Mouse (Mus musculus): ENCODE measurements around the gene Mtus2.

Mtus2 gene

DNA sequence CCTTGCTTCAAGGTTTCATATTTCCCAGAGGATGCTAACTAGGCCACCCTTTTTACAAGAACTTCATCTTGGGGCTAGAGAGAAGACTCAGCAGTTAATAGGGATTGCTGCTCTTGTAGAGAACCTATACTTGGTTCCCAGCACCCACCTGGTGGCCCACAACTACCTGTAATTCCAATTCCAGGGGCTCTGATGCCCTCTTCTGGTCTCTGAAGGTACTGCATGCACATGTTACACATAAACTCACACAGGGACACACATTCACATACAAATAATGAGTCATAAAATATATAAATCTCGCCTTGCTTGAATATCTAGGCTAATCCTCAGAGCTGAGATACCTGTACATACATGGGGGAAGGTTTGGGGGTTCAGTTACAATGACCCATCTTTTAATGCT, 228.8 kb downstream of the Mtus2 start:
- DNase-seq (ENCODE audit: low read depth) = no peak

DNA sequence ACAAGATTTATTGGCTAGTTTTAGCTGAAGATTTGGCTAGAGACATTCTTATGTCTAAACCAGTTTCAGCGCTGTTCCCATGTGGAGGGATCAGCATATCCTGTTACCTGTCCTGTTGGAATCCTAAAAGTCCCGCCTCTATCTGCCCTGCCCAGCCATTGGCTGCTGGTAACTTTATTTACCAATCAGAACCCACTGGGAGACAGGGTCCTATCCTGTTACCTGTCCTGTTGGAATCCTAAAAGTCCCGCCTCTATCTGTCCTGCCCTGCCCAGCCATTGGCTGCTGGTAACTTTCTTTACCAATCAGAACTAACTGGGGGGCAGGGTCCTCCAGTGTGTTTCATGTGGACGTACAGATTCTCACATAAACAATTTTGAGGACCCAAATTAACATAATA, 234.3 kb downstream of the Mtus2 start:
- no peak for DNase-seq (ENCODE audit: low read depth)

DNA sequence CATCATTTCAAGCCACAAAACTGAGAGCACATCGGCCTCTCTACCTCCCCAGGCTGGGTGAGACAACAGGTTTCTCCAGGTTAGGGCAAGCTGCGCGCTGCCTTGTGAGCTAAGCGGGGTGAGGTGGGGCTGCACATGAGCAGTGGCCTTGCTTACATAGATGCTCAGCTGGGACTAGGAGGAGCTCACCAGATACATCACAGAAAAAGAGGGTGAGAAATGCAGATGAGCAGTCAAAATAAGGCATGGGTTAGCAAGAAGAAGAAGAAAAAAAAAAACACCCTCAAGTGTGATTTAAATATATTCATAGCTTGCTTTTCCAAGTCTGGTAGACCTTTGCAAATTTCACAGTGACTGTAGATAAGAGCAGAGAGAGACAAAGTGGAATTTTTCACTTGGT, 254.7 kb downstream of the Mtus2 start:
- no peak for DNase-seq (ENCODE audit: low read depth)

DNA sequence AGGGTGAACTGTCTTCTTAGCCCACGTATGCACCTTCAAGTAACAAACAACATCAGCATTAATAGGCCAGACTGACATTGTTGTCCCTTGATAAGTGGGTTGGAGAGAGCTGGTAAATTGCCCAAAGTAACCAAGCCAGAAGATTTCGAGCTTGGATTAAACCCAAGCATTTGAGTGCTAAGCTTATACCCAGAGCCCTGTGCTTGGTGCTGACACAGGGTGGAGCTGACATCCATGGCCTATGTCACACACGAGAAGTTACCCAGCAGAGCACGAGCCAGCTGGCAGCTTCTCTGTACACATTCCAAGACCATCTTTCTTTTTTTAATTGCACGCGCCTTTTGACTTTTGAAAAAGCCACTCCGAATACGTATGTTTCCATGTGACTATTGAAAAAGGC, 259.7 kb downstream of the Mtus2 start:
- no peak for DNase-seq (ENCODE audit: low read depth)

DNA sequence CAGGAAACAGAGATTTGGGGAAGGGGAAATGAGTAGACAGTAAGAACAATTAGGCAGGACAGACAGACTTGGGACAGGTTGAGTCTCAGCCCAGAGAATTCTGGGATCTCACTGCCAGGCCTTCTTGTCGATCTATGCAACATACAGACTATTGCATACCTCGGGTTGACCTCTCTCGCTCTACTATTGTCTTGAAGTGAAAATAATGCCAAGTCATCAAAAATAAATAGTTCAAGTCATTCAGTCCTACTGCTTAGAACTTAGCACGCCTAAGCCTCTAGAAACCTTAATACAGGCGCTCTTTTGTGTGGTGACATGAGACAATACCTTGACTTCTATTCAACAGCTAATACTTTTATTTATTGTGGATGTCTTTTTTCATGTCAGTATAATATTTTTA, 265.8 kb downstream of the Mtus2 start:
- no peak for DNase-seq (ENCODE audit: low read depth)

DNA sequence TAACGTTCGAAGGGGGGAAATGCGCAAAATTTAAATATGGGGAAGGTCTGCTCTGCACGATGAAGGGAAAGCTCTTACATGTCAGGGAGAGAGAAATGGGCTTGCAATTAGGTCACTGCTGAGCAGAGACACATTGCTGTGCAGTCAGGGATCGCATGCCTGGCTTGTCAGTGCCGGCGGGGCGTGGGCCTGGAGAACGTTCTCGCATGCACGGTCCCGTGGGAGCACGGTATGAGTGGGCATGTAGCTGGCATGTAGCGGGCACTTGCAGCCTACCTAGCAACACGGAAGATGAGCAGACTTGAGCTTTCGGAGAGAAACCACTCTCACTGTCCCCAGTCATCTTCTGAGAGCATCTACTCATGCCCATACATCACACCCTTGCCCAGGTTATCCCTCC, 266.9 kb downstream of the Mtus2 start:
- no peak for DNase-seq (ENCODE audit: low read depth)

DNA sequence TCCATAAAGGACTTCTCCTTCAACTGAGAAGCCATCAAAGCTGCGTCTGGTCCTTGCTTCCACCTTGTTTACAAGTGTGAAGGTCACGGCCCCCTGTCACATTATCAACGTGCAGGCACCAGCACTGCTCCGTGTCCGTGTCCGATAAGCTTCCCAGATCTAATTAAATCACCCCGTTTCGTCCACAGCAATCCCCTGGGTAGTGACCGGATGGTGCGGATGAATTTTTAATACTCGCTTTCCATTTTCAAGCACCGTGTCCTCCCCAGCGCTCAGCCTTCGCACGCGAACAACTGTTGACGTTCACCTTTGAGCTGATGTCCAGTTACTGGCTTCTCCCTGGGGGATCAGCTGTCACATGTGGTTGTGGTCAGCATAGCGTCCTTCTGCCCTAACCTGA, 276.6 kb downstream of the Mtus2 start:
- no peak for DNase-seq (ENCODE audit: low read depth)

DNA sequence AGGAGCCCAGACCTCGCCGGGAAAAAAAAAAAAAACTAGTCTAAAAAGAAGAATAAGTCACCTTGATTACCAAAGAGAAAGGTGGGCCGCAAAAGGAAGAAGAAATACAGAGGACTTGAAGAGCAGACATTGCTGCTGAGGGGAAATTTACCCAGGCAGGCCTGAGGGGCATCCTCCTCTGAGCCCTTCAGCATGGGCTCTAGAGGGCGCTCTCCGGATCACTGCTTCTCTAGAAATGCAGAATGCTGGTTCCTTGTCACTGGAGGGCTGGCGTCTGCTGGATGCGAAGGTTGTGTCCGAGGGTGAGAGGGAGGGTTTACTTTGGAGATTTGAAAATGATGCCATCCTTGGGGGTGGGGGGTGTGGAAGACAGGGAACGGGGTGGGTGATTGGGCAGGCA, 279.5 kb downstream of the Mtus2 start:
- no peak for DNase-seq (ENCODE audit: low read depth)

DNA sequence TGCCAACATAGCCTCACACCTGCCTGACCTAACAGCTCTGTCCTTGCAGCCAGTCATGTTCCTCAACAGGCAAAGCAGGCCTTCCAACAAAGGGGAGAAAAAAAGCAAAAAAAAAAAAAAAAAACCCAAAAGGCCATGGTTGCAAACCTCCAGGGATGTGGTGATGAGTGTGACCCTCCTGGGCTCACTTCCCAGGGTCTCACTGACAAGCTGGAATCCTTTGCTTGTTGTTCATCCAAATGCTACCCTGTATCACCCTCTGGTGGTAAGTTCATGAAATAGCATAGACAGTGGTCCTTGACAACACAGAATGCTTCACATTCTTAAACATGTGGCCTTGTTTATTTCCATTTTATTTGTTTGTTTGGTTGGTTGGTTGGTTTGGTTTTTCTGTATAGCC, 281.9 kb downstream of the Mtus2 start:
- no peak for DNase-seq (ENCODE audit: low read depth)

DNA sequence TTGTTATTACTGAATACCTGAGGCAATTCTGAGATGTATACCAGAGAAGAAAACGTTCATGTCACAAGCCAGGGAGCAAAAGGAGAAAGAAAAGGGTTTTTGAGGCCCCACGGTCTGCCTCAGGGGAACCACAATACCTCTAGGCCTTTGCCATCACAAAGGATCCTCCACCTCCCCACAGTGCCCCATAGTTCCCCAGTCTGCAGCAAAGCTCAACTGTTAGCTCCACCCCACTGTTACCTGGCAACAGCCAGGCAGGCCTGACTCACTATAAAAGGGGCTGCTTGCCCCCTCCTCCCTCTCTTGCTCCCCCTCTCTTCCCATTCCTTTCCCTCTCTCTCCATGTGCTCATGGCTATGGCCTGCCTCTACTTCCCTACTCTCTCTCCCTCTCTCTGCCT, 282.6 kb downstream of the Mtus2 start:
- DNase-seq (ENCODE audit: low read depth) = no peak

DNA sequence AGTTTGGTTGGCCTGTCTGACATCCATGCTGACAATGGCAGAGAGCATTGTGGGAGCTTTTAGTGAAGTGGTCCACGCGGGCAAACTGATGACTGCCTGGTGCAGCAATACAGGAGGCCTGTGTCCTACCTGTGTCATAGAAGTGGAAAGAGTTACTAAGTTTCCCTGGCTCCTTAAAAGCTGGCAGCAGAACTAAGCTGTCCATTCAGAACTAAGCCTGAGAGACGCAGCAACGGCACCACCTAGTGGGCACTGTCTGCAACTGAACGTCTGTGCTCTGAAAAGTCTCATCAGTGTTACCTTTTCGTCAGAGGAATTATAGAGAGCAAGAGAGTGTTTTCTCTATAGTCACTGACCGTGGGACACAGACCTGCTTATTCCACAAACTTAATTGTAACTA, 284.8 kb downstream of the Mtus2 start:
- DNase-seq (ENCODE audit: low read depth) = peak; percentile 45

DNA sequence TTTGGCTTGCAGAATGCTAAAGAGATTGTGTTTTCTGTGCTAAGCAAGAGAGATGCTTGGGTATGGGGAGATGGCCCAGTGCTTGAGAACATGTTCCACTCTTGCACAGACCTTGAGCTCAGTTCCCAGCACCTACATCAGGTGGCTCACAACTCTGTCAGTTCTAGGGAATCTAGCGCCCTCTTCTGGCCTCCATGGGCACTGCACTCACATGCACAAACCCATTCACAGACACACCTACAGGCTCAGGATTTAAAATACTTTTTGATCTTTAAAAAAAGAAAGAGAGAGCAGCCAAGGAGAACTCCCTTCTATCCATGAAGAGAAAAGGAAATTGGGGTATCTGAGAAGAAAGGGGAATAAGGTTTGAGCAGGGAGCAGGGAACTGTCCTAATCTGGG, 287.4 kb downstream of the Mtus2 start:
- DNase-seq (ENCODE audit: low read depth) = no peak

DNA sequence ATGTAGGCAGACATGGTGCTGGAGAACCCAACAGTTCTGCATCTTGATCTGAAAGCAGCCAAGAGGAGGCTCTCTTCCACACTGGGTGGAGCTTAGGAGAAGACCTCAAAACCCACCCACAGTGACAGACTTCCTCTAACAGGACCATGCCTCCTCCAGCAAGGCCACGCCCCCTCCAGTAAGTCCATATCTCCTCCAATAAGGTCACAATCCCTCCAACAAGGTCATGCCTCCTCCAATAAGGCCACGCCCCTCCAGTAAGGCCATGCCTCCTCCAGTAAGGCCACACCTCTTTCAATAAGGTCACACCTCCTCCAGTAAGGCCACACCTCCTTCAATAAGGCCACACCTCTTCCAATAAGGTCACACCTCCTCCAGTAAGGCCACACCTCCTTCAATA, 288.3 kb downstream of the Mtus2 start:
- no peak for DNase-seq (ENCODE audit: low read depth)

DNA sequence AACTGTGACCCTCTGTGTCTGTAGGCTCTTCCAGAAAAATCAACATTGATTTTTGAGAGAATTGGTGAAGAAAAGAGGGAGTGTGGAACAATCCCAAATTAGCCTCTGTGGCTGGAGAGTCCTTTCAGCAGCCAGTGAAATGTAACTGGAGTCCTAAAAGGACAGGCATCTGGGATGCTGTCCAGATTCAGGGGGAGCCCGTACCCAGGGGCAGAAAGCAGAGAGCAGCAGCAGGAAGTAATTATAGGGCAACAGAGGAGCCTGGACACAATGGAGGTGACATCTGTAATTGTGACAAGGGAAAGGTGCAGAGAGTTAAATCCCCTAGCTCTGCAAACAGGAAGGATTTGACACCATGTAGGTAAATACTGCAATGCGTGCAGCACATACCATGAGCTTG, 291.1 kb downstream of the Mtus2 start:
- no peak for DNase-seq (ENCODE audit: low read depth)

DNA sequence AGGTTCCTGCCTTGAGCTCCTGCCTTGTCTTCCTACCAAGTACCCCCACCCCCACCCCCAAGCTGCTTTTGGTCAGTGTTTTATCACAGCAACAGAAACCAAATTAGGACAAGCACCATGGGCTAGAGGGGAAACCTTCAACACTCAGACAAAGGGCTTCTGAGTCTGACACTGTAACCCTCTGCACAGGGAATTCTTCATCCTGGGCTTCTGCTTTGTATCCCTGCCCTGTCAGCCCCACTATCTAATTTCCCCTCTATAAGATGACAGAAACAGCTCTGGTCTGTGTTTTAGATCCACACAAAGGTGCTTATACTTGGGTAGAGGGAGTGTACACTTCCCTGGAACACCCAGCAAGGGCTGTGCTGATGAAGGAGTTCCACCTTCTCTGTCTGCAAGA, 294.7 kb downstream of the Mtus2 start:
- DNase-seq (ENCODE audit: low read depth) = no peak

DNA sequence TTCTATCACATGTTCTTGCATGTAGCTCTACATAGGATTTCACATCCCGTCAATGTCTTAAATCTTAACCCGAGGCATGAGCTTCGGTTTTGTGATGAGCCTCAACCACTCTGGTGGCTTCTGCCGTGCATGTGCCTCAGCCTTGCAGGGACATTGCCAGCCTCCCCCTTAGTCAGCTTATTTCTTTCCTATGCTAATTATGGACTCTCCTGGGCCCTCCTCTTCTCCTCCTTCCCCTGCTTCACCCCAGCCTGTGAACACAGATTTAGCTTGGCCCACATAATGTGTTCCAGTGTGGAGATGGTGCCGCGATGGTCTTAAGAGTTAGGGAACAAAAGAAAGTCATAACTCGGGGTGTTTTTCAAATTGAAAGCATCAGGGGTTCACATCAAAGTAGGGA, 304.9 kb downstream of the Mtus2 start:
- DNase-seq (ENCODE audit: low read depth) = no peak

DNA sequence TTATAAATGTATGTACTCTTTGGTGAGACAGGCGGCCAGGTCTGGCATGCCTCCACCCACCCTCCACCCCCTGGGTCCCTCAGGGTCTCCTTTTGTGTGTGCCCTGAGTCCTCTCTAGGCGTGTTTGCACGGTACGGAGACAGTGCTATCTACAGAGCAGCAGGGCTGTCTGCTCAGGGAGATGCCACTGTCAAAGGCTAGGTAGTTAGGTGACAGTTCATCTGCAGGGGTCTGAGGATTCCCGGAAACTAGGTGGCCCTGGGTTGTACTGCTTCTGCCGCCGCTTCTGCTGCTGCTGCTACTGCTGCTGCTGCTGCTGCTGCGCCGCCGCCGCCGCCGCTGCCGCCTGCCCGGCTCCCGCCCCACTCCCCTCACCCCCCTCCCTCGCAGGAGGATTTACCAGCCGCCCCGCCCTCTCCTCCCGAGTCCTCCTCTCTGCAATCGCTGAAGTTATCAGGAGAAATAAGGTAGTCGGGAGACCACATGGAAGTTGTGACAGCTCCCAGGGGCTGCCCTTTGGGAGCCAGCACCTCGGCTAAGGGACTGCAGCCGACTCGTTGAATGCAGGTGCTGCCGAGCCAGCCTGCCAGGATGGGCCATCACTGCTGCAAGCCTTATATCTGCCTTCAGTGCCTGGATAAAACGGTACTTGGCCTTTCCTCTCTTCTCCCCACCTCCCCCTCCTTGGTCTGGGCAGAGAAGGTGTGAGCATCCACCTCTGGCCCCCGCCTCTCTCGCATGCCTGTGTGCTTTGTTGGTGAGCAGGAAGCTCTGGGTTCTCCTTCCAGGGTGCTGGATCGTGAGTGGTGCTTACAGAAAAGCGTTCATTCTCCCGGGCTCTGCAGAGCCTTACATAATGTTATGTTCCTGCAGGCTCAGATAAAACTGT, 307.9 kb downstream of the Mtus2 start:
- DNase-seq (ENCODE audit: low read depth) = no peak

DNA sequence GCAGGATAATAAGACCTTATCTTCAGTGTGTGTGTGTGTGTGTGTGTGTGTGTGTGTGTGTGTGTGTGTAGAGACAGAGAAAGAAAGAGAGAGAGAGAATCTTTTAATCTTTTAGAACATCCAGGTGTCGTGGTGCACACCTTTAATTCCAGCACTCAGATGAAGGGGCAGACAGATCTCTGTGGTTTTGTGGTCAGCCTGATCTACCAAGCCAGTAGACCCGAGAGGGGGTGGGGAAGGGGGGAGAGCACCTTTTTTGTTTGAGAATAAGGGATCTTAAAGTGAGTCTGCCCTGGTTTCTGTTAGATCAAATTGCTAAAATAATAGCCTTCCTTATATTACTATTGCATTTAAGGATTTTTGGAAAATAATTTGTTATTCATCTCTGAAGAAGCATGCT, 309.7 kb downstream of the Mtus2 start:
- no peak for DNase-seq (ENCODE audit: low read depth)

DNA sequence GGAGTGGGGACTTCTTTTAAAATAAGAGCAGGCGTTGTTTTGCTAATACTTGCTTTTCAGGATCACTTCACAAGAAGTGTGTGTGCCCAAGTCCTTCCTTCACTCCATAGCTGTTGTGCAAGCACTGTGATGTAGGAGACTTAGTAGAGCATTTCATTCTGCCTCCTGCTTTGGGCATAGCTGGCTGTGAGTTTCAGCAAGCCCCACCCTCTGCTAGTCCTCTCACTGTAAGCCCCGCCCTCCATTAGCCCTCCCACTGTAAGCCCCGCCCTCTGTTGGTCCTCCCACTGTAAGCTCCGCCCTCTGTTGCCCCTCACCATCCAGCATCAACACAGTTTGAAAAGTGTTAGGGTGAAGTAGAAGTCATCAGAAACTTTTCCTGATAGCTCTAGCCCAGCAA, 310.3 kb downstream of the Mtus2 start:
- DNase-seq (ENCODE audit: low read depth) = no peak

DNA sequence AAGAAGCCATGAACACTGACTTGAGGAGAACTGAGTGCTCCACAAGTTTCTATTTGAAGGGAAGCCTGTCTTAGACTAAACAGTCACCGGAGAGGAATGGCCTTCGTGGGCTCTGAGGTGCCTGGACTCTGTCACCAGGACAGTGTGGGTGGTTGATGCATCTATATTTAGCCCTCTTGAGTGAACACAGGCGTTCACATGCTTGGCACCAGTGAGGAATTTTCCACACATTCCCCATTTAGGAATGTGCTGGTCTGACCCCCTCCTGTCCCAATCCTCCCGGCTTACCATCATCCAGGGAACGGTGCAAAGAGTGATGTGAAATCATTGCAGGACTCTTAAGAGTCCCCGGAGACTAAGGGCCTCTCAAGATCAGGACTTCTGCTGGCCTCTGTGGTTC, 314.9 kb downstream of the Mtus2 start:
- DNase-seq (ENCODE audit: low read depth) = no peak

DNA sequence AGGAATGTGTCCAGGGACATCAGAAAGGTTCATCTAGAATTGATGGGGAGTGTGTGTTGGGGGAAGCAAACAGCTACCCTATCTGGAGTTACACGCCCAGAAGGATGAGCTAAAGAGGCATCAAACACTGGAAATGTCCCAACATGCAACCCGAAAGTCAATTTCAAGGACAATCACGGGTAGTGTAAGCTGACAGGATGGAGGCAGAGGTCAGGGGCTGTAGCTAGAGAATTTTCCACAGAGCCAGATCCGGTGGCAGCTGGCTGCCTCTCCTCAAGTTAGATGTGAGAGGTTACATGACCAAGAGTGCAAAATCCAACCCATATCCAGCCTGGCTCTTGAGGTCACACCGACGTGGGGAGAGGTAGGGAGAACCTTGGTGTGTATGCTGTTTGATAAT, 315.7 kb downstream of the Mtus2 start:
- no peak for DNase-seq (ENCODE audit: low read depth)

DNA sequence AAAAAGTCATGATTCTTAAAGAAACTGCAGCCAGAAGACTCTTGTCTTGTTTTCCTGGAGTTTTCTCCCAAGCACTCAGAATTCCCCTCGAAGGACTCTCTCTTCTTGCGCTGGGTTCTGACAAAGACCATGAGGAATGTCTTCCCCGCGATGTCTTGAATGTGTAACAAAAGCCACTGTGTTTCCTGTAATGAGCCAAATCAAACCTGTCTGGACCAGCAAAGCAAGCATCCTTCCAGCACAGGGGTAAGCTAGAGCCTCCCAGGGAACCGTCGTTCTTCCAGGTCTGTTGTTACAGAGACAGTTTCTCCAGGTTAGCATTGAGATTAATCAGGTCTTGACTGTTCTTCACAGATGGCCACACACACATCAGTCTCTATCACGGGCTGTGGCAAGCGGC, 321.1 kb downstream of the Mtus2 start:
- DNase-seq (ENCODE audit: low read depth) = no peak

DNA sequence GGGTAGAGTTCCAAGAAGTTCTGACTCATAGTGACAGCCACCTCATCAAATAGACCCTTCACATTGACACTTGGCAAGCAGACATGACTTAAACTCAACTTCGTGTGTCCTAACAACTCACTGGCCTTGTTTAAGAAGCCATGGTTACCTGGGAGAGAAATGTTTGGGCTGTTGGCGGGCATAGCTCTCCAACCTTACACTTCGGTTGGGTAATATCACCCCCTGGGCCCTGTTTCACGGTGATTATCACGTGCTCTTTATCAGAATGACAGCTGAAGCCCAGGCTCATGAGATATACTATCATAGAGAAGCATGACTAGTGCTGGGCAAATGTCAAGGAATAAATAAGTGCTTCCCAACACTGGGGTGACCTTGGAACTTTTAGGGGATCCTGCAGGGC, 323.2 kb downstream of the Mtus2 start:
- DNase-seq (ENCODE audit: low read depth) = no peak

DNA sequence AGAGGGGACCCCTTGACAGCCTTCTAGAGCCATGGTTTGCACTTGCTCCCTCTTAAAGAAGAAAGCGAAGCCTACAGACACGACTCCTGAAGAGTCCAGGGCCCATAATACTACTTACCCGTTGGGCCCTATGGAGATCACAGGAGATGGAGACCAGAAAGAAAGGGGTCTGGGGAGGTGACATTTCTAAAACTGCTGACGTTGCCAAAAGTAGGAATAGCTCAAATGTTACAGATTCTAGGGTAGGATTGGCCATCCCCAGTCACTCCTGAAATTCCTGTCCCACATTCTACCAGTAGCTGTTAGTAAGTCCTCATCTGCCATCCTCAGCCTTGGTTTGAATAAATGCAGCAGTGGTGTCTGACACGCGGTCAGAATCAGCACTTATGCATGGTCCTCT, 325.0 kb downstream of the Mtus2 start:
- no peak for DNase-seq (ENCODE audit: low read depth)
